Mouse (Mus musculus): ENCODE measurements around the gene Naif1. TPM values are rescaled to one million over a fixed set of nuclear protein-coding genes. Genes with fewer than 3 reads are reported as not detected.

The Naif1 gene
- total and polyA plus RNA-seq, 3 experiments = 2.7 to 6.5 (median 3.5) TPM

- Histone ChIP-seq H3K79me2 (replicated peaks; ENCODE audit: control insufficient read depth, extremely low read depth, insufficient read depth, poor library complexity, severe bottlenecking) (no peaks in the 10 kb centered on the region), H3K27me3 (replicated peaks) (no peaks in the 10 kb centered on the region), H3K9me3 (replicated peaks; ENCODE audit: low read length) (peaks cover 7% of the 10 kb centered on the region), H3K36me3 (replicated peaks in 1 of 2; ENCODE audit: control insufficient read depth in 1 of 2, insufficient read depth in 1 of 2, low read length in 1 of 2) (no peaks in the 10 kb centered on the region), H3K9ac (ENCODE audit: insufficient read depth, low read depth) (no peak overlapping the region), H3K4me1 (ENCODE audit: control insufficient read depth in 1 of 2, insufficient read depth in 2 of 2) (no peaks in the 10 kb centered on the region; a peak in 1 of 4 replicates), H3K4me2 (ENCODE audit: insufficient read depth, low read depth, poor library complexity, severe bottlenecking) (no peak overlapping the region), H3K4me3 (replicated peaks in 1 of 3; ENCODE audit: low read depth in 2 of 3, low read length in 2 of 3, poor library complexity in 1 of 3) (no peak overlapping the region), H3K27ac (ENCODE audit: insufficient read depth, low read depth) (no peak overlapping the region)
- TF ChIP-seq BHLHE40 (IDR thresholded peaks at IDR 0.05; ENCODE audit: low read depth, low read length) (no peak), CTCF (conservative IDR thresholded peaks at IDR 0.05 in 1 of 2, IDR thresholded peaks at IDR 0.05 in 1 of 2; ENCODE audit: low read depth in 2 of 2, low read length in 2 of 2) (no peak), SMC3 (IDR thresholded peaks at IDR 0.05; ENCODE audit: low read depth, low read length) (no peak), USF2 (conservative IDR thresholded peaks at IDR 0.05; ENCODE audit: low read depth, low read length) (no peak), TCF12 (IDR thresholded peaks at IDR 0.05; ENCODE audit: low read depth, low read length) (no peak), HCFC1 (IDR thresholded peaks at IDR 0.05; ENCODE audit: low read depth, low read length) (no peak), NRF1 (IDR thresholded peaks at IDR 0.05; ENCODE audit: low read depth, low read length) (no peak)
- dilution Hi-C loops (cut with MboI; ENCODE audit: extremely low pct_ligation_motif_present, extremely low pct_unique_long_range_greater_than_20kb, low sequenced_read_pairs) = no loop called here
- DNase-seq (ENCODE audit: extremely low read depth) = no peak
- in situ Hi-C loops (cut with MboI; ENCODE audit: low pct_ligation_motif_present, low pct_unique_long_range_greater_than_20kb, low sequenced_read_pairs) = no loop called here
These were observed 45.9 kb downstream of the Naif1 start for GRCm38 (mm10) chr2:32496190-32496589.

- no peak for DNase-seq (ENCODE audit: extremely low read depth)
- dilution Hi-C loops (cut with MboI; ENCODE audit: extremely low pct_ligation_motif_present, extremely low pct_unique_long_range_greater_than_20kb, low sequenced_read_pairs) = no loop called here
- no peak overlapping the region for H3K4me3 ChIP-seq (replicated peaks in 1 of 3; ENCODE audit: low read depth in 2 of 3, low read length in 2 of 3, poor library complexity in 1 of 3)
- no peaks in the 10 kb centered on the region for H3K36me3 ChIP-seq (replicated peaks in 1 of 2; ENCODE audit: control insufficient read depth in 1 of 2, insufficient read depth in 1 of 2, low read length in 1 of 2)
- H3K79me2 ChIP-seq (replicated peaks; ENCODE audit: control insufficient read depth, extremely low read depth, insufficient read depth, poor library complexity, severe bottlenecking) = no peaks in the 10 kb centered on the region
- H3K4me2 ChIP-seq (ENCODE audit: insufficient read depth, low read depth, poor library complexity, severe bottlenecking) = no peak overlapping the region
- no peak overlapping the region for H3K9ac ChIP-seq (ENCODE audit: insufficient read depth, low read depth)
- in situ Hi-C loops (cut with MboI; ENCODE audit: low pct_ligation_motif_present, low pct_unique_long_range_greater_than_20kb, low sequenced_read_pairs) = no loop called here
- peaks cover 7% of the 10 kb centered on the region for H3K9me3 ChIP-seq (replicated peaks; ENCODE audit: low read length)
- TF ChIP-seq MEF2A (IDR thresholded peaks at IDR 0.05; ENCODE audit: borderline replicate concordance, low read depth, low read length) (no peak), KAT2A (IDR thresholded peaks at IDR 0.05; ENCODE audit: insufficient replicate concordance, low read length) (no peak), ZNF384 (IDR thresholded peaks at IDR 0.05; ENCODE audit: low read depth, low read length) (no peak), HCFC1 (IDR thresholded peaks at IDR 0.05; ENCODE audit: low read depth, low read length) (no peak), PAX5 (IDR thresholded peaks at IDR 0.05; ENCODE audit: low read length) (no peak), UBTF (IDR thresholded peaks at IDR 0.05; ENCODE audit: low read depth, low read length) (no peak), RCOR1 (conservative IDR thresholded peaks at IDR 0.05; ENCODE audit: low read depth, low read length) (no peak), NRF1 (IDR thresholded peaks at IDR 0.05; ENCODE audit: low read depth, low read length) (no peak), CHD1 (IDR thresholded peaks at IDR 0.05; ENCODE audit: low read depth, low read length) (no peak), MAFK (IDR thresholded peaks at IDR 0.05; ENCODE audit: insufficient replicate concordance, low read length) (no peak), USF1 (IDR thresholded peaks at IDR 0.05; ENCODE audit: low read depth, low read length) (no peak)
- H3K27ac ChIP-seq (ENCODE audit: insufficient read depth, low read depth) = no peak overlapping the region
- H3K27me3 ChIP-seq (replicated peaks) = no peaks in the 10 kb centered on the region
- peaks cover 0 to 4% of the 10 kb centered on the region in 2 experiments; a peak in 1 of 4 replicates for H3K4me1 ChIP-seq (ENCODE audit: control insufficient read depth in 1 of 2, insufficient read depth in 2 of 2)
These were observed 49.1 kb downstream of the Naif1 start for GRCm38 (mm10) chr2:32499365-32499764.

Measured in CH12.LX (cell line).